Mouse (Mus musculus): ENCODE results near the gene Hbb-bs. TPM values are rescaled to one million over a fixed set of nuclear protein-coding genes. Genes with fewer than 3 reads are reported as not detected.

Gene Hbb-bs
- polyA plus RNA-seq (2015; fragmentation: Nextera tagmentation; extraction: Ambion mirVana) = 7,434 and 7,479 TPM in 2 replicates

DNA sequence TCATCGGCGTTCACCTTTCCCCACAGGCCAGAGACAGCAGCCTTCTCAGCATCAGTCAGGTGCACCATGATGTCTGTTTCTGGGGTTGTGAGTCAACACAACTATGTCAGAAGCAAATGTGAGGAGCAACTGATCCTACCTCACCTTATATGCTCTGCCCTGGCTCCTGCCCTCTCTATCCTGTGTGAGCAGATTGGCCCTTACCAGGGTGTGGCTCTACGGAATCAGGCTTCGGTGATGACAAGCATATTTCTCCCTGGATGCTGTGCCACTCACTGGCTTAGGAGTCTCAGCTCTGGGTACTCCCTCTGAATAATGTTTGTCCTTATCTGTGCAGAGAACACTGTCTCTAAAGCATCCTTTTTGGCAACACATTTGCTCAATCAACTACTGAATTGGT, at the start of gene Hbb-bs:
Gene Hbb-bs, minus strand, starts transcription at position 289 of the 400 bp plus-strand sequence.
- Histone ChIP-seq H3K27ac (no peak within 1 kb of the TSS), H3K36me3 (no peaks in the 10 kb centered on the region), H3K4me1 (replicated peaks) (no peaks in the 10 kb centered on the region), H3K9me3 (no peaks in the 10 kb centered on the region), H3K9ac (no peak within 1 kb of the TSS), H3K4me3 (replicated peaks) (no peak within 1 kb of the TSS), H3K4me2 (replicated peaks) (no peak within 1 kb of the TSS), H3K27me3 (replicated peaks) (no peaks in the 10 kb centered on the region)
- peak; percentile 90 for ATAC-seq
- WGBS = 90% methylated on average over 4 of the region's 4 CpGs

DNA sequence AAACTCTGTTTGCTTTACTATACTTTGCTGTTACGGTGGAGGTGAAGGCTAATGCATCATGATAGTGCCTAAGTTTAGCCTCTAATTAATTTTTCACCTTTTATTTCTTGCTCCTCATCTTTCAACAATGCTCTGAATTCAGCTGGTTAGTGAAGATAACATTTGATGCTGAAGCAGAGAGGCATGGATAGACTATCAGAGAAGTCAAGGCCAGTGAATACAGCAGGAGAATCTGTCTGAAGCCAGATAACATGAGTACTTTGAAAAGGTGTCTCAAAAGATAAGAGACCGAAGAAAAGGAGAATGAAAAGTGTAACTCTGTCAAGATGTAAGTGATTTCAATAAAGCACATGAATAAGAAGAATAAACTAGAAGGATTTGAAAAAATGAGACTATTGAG, 49.2 kb upstream of the Hbb-bs start:
- no peaks in the 10 kb centered on the region for H3K27me3 ChIP-seq (replicated peaks)
- H3K4me1 ChIP-seq (replicated peaks) = no peaks in the 10 kb centered on the region
- H3K9ac ChIP-seq = no peak overlapping the region
- 83% methylated on average over 2 of the region's 2 CpGs for WGBS
- no peak overlapping the region for H3K27ac ChIP-seq
- H3K4me2 ChIP-seq (replicated peaks) = no peak overlapping the region
- ATAC-seq = no peak
- no peaks in the 10 kb centered on the region for H3K9me3 ChIP-seq
- H3K36me3 ChIP-seq = no peaks in the 10 kb centered on the region
- H3K4me3 ChIP-seq (replicated peaks) = no peak overlapping the region

DNA sequence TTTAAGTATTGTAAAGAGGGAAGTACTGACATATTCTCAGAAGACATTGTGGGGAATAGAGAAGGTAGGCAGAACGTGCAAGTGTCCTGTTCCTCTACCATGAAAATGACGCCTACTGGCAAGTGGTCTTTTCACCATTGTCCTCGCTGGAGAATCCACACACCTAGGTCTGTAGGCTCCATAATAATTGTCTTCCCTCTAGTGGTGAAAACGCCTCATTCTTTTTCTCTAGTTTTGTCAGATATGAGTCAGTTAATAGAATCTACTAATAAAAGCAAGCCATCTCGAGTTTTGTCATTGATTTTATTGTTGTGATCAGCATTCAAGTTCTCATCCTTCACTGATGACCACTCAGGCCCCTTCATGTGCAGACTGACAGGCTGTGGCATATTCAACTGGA, 46.6 kb upstream of the Hbb-bs start:
- H3K36me3 ChIP-seq = no peaks in the 10 kb centered on the region
- no peak overlapping the region for H3K27ac ChIP-seq
- H3K9ac ChIP-seq = no peak overlapping the region
- no peak overlapping the region for H3K4me3 ChIP-seq (replicated peaks)
- H3K4me1 ChIP-seq (replicated peaks) = no peaks in the 10 kb centered on the region
- no peaks in the 10 kb centered on the region for H3K9me3 ChIP-seq
- no peak overlapping the region for H3K4me2 ChIP-seq (replicated peaks)
- WGBS = 35% methylated on average over 5 of the region's 5 CpGs
- H3K27me3 ChIP-seq (replicated peaks) = no peaks in the 10 kb centered on the region
- ATAC-seq = no peak

DNA sequence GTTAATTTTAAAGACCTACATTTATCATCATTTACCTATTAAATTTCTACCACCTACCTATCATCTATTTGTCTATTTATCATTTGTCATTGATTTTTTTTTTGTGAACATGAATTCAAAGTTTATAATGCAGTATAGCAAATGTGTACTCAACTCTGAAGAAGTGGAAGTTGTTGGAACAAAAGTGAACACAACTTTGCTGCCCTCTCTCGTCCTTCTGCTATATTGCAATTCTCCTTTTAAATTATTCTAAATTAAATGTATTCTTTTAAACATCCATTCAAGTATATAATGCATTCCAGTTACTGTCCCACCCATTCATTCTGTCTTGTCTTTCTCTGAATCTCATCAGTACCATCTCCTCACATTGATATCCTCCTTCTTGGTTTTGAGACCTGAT, 45.2 kb upstream of the Hbb-bs start:
- Histone ChIP-seq H3K4me3 (replicated peaks) (no peak overlapping the region), H3K9ac (no peak overlapping the region), H3K36me3 (no peaks in the 10 kb centered on the region), H3K9me3 (no peaks in the 10 kb centered on the region), H3K4me1 (replicated peaks) (no peaks in the 10 kb centered on the region), H3K27ac (no peak overlapping the region), H3K4me2 (replicated peaks) (no peak overlapping the region), H3K27me3 (replicated peaks) (no peaks in the 10 kb centered on the region)
- no peak for ATAC-seq
- WGBS = 7% methylated on average over 1 of the region's 1 CpGs

DNA sequence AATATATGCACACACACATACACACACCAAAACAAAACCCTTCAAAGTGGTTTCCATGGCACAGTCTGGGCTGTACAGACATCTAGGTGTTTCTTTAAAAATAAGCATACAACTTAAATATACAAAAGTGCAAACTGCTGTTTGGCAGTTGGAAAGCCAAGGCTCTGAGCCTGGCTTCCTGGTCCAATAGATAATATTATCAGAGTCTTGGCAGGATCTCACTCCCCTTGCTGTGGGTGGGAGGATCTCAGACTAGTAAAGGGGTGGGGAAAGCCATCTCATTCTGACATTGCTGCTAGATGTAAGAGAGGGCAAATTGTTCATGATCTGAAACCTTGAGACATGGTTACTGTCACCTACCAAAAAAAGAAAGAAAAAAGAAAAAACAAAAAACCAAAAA, 42.8 kb upstream of the Hbb-bs start:
- Histone ChIP-seq H3K36me3 (no peaks in the 10 kb centered on the region), H3K4me1 (replicated peaks) (no peaks in the 10 kb centered on the region), H3K4me3 (replicated peaks) (no peak overlapping the region), H3K9ac (no peak overlapping the region), H3K4me2 (replicated peaks) (no peak overlapping the region), H3K9me3 (no peaks in the 10 kb centered on the region), H3K27me3 (replicated peaks) (no peaks in the 10 kb centered on the region), H3K27ac (no peak overlapping the region)
- ATAC-seq = peak; percentile 66; the same call in 1 of the 2 replicates

DNA sequence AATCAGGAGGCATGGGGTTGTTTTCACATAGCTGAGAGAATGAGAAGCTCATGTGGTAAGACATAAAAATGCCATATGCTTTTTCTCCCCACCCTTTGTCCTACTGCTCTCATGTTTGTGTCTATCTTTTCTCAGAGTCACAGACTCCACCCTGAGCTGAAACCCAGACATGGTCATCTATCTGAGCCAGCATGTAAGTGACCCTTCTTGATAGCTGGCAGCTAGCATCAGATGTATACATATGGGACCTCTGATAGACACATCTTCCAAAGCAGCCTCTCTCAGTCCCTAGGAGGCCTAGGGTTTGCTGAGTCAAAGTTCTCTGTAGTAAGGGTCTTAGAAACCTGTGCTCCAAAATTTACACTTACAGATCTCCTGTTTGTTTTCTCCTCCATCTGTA, 37.8 kb upstream of the Hbb-bs start:
- no peaks in the 10 kb centered on the region for H3K9me3 ChIP-seq
- H3K9ac ChIP-seq = no peak overlapping the region
- H3K36me3 ChIP-seq = no peaks in the 10 kb centered on the region
- no peaks in the 10 kb centered on the region for H3K4me1 ChIP-seq (replicated peaks)
- no peaks in the 10 kb centered on the region for H3K27me3 ChIP-seq (replicated peaks)
- H3K27ac ChIP-seq = no peak overlapping the region
- ATAC-seq = peak; percentile 90
- no peak overlapping the region for H3K4me3 ChIP-seq (replicated peaks)
- no peak overlapping the region for H3K4me2 ChIP-seq (replicated peaks)

DNA sequence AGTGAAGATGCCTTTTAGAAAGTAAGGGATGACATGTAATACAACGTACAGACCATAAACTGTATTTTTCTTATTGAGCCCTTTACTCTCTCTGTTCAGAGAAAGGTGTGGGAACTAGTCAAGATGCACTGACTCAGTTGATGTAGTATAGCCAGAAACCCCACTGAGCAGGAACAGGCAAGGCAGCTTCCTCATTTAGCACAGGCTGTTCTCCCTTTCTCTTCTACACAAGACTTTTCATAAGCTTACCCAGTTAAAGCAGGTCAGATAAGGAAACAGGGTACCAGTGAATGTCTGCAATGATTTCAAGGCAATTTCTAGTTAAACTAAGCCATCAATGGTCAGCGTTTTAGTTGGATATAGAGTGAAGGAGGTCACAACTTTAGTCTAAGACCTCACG, 33.6 kb upstream of the Hbb-bs start:
- Histone ChIP-seq H3K4me3 (replicated peaks) (no peak overlapping the region), H3K4me1 (replicated peaks) (no peaks in the 10 kb centered on the region), H3K36me3 (no peaks in the 10 kb centered on the region), H3K27ac (no peak overlapping the region), H3K4me2 (replicated peaks) (no peak overlapping the region), H3K9ac (no peak overlapping the region), H3K9me3 (no peaks in the 10 kb centered on the region), H3K27me3 (replicated peaks) (no peaks in the 10 kb centered on the region)
- no peak for ATAC-seq
- 78% methylated on average over 3 of the region's 3 CpGs for WGBS

DNA sequence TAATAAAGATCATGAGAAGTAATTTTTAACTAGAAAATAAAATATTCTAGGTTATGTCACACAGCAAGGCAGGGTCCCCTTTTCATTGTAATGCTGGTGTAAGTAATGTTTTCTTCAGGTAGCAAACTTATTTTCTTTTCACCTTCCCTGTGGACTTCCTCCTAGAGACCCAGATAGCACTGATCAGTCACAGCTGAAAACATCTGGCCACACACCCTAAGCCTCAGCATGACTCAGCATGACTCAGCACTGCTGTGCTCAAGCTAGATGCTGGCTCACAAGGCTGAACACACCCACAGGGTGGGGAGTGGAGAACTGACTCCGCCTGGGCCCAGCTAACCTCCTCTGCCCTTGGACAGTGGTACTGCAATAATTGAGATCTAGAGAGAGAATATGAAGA, 33.0 kb upstream of the Hbb-bs start:
- no peaks in the 10 kb centered on the region for H3K36me3 ChIP-seq
- no peak overlapping the region for H3K4me3 ChIP-seq (replicated peaks)
- no peaks in the 10 kb centered on the region for H3K4me1 ChIP-seq (replicated peaks)
- no peak overlapping the region for H3K4me2 ChIP-seq (replicated peaks)
- no peaks in the 10 kb centered on the region for H3K9me3 ChIP-seq
- H3K27ac ChIP-seq = no peak overlapping the region
- no peaks in the 10 kb centered on the region for H3K27me3 ChIP-seq (replicated peaks)
- ATAC-seq = peak; percentile 91
- WGBS = 43% methylated on average over 1 of the region's 1 CpGs
- H3K9ac ChIP-seq = no peak overlapping the region

DNA sequence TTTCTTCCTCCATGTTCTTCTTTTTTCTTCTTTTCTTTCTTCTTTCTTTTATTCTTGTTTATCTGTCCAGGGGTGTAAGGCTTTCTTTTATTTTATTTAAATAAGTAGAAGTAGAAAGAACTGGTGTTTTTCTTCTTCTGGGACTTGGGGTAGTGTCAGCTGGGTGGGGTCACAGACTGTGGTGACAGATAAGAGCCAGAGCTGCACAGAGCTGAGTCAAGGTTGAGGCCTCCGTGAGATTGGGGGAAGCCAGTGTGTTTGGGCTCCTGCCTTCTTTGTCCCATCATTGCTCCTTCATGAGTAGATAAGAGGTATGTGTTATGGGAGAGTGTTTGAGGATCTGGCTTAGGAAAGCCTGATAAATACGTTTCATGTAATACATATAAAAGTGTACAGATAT, 31.2 kb upstream of the Hbb-bs start:
- ATAC-seq = peak; percentile 86; the same call in 1 of the 2 replicates
- no peaks in the 10 kb centered on the region for H3K9me3 ChIP-seq
- no peak overlapping the region for H3K27ac ChIP-seq
- H3K9ac ChIP-seq = no peak overlapping the region
- no peaks in the 10 kb centered on the region for H3K4me1 ChIP-seq (replicated peaks)
- no peak overlapping the region for H3K4me3 ChIP-seq (replicated peaks)
- no peaks in the 10 kb centered on the region for H3K36me3 ChIP-seq
- no peak overlapping the region for H3K4me2 ChIP-seq (replicated peaks)
- 62% methylated on average over 2 of the region's 2 CpGs for WGBS
- no peaks in the 10 kb centered on the region for H3K27me3 ChIP-seq (replicated peaks)

DNA sequence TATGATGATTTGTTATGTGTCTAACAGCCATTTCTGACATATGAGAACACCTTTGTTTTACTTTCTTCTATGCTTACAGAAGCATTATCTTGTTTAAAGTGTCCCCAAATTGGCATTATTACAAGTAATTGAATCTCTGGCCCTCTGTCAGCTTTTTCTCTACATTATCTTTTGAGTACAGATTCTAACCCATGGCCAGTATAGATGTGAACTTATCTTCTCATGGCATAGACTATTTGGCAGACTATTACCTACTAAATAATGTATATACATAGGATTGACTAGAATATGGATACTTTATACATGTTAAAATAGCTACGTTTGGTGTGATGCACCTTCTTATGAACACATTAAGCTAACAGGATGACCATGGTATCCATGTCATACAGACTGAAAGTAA, 26.8 kb upstream of the Hbb-bs start:
- H3K9ac ChIP-seq = no peak overlapping the region
- no peaks in the 10 kb centered on the region for H3K9me3 ChIP-seq
- 64% methylated on average over 1 of the region's 1 CpGs for WGBS
- H3K27ac ChIP-seq = no peak overlapping the region
- H3K36me3 ChIP-seq = no peaks in the 10 kb centered on the region
- H3K4me3 ChIP-seq (replicated peaks) = no peak overlapping the region
- no peak overlapping the region for H3K4me2 ChIP-seq (replicated peaks)
- no peaks in the 10 kb centered on the region for H3K4me1 ChIP-seq (replicated peaks)
- H3K27me3 ChIP-seq (replicated peaks) = no peaks in the 10 kb centered on the region
- ATAC-seq = no peak

DNA sequence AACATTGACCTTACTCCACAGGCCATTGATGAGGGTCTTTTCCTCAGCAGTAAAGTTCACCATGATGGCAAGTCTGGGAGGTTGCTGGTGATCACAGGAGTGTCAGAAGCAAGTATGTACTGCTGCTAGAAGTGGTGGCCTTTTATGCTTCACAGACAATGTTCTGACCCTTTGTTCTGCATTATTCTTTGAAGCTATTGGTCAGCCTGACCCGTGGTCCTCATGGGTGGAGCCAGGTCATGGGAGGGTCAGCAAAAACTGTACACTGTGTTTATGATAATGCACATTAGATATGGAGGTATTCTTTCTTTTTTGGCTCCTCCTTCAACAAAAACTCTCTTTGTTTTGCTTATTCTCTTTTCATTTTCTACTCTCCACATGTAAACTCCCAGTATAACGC, 25.2 kb upstream of the Hbb-bs start, which contains the start of gene Hbb-y:
Gene Hbb-y, minus strand, starts transcription at position 127 of the 400 bp plus-strand sequence.
- Histone ChIP-seq H3K4me3 (replicated peaks) (no peak within 1 kb of the TSS), H3K36me3 (no peaks in the 10 kb centered on the region), H3K9me3 (no peaks in the 10 kb centered on the region), H3K27me3 (replicated peaks) (no peaks in the 10 kb centered on the region), H3K4me1 (replicated peaks) (no peaks in the 10 kb centered on the region), H3K4me2 (replicated peaks) (no peak within 1 kb of the TSS), H3K27ac (no peak within 1 kb of the TSS), H3K9ac (no peak within 1 kb of the TSS)
- WGBS = 69% methylated on average over 2 of the region's 2 CpGs
- ATAC-seq = no peak

DNA sequence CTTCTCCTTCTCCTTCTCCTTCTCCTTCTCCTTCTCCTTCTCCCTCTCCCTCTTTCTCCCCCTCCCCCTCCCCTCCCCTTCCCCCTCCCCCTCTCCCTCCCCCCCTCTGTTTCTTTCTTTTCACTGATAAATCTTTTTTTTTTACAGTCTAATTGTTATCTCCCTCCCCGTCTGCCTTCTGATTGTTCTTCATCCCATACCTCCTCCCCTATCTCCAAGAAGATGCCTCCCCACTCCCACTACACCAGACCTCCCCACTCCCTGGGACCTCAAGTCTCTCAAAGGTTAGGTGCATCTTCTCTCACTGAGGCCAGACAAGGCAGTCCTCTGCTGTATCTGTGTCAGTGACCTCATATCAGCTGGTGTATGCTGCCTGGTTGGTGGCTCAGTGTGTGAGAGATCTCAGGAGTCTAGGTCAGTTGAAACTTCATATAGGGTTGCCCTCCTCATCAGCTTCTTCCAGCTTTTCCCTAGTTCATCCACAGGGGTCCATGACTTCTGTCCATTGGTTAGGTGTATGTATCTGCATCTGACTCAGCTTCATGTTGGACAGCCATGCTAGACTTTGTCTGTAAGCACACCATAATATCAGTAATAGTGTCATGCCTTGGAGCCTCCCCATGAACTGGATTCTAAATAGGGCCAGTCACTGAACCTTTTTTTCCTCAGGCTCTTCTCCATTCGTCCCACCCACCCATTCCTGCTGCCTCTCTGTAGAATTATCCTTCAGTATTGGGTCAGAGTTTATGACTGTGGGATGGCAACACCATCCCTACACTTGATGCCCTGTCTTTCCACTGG, 16.8 kb upstream of the Hbb-bs start:
- 39% methylated on average over 1 of the region's 2 CpGs for WGBS
- Histone ChIP-seq H3K27me3 (replicated peaks) (no peaks in the 10 kb centered on the region), H3K4me2 (replicated peaks) (no peak overlapping the region), H3K9me3 (no peaks in the 10 kb centered on the region), H3K9ac (no peak overlapping the region), H3K36me3 (no peaks in the 10 kb centered on the region), H3K27ac (no peak overlapping the region), H3K4me3 (replicated peaks) (no peak overlapping the region), H3K4me1 (replicated peaks) (no peaks in the 10 kb centered on the region)
- ATAC-seq = no peak

DNA sequence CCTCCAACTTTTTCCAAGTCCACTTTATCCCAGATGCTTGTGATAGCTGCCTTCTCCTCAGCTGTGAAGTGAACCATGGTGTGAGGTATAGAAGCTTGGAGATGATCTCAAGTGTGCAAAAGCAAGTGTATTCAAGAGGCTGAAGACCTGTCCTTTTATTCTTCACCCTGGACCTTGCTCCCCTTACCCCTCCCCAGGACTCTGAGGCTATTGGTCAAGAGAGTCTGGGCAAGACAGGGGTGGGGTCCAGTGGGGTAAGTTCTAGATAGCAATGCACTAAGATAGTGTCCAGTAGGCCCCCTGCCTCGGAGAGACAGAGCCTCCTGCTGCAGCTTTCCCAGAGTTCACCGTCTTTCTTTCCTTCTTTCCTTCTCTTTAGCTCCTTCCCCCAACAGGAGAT, 15.1 kb upstream of the Hbb-bs start, which contains the start of gene Hbb-bh1:
Gene Hbb-bh1, minus strand, starts transcription at position 131 of the 400 bp plus-strand sequence.
- Histone ChIP-seq H3K36me3 (no peaks in the 10 kb centered on the region), H3K27ac (no peak within 1 kb of the TSS), H3K9me3 (no peaks in the 10 kb centered on the region), H3K27me3 (replicated peaks) (no peaks in the 10 kb centered on the region), H3K9ac (no peak within 1 kb of the TSS), H3K4me3 (replicated peaks) (no peak within 1 kb of the TSS), H3K4me1 (replicated peaks) (no peaks in the 10 kb centered on the region), H3K4me2 (replicated peaks) (no peak within 1 kb of the TSS)
- ATAC-seq = no peak
- whole genome bisulfite sequencing = 83% methylated on average over 2 of the region's 2 CpGs

All from intestine, embryonic 15.5 days (tissue).